Mouse (Mus musculus): Measurements from ENCODE around the gene Gm9789. TPM values are rescaled to one million over a fixed set of nuclear protein-coding genes. Genes with fewer than 3 reads are reported as not detected.
"Not testable (repeated sequence)": the region's sequence is repeated elsewhere in the genome, so short reads cannot be mapped to it uniquely, and the experiment has no call there.

Gm9789 gene
- not detected for total RNA-seq (2021)
- long read RNA-seq, experiment 1 = 0 reads
- long read RNA-seq, experiment 2 = 0 reads

DNA sequence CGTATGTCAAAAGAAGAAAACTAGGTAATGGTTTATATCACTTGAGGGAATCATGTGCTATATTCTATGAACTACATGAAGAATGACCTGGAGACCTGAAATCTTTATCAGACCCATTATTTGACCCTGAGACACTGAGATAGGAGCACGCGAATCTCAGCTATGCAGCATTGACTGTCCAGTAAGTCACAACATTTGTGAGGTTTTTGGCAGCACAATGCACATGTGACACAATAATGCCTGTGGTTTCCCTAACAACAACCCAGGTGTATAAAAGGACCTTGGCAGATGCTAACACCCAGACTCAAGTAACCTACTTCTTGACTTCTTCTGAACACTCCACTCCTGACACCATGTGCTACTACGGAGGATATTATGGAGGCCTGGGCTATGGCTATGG lies at the start of gene Gm9789:
Gene Gm9789 (plus strand): TSS at position 301 of the 400 bp plus-strand sequence.
- no peak for DNase-seq

- no peak for DNase-seq
Observed at GRCm38 (mm10) chr16:89140551-89140950, 17.2 kb upstream of the Gm9789 start, which contains the start of gene Gm6358. TSS of gene Gm6358 (plus strand) at chr16:89140851.

GRCm38 (mm10) chr16:89150786-89151185 lies 7.0 kb upstream of the Gm9789 start, which contains the start of gene Gm10061:
TSS of gene Gm10061 (plus strand) at chr16:89151086.
- DNase-seq = no peak

GRCm38 (mm10) chr16:89169190-89169589 lies 11.4 kb downstream of the Gm9789 start, which contains the start of gene Gm7735:
TSS of gene Gm7735 (plus strand) at chr16:89169490.
- DNase-seq = not testable (repeated sequence)

GRCm38 (mm10) chr16:89174435-89174834 lies 16.7 kb downstream of the Gm9789 start, which contains the start of gene 1110057P08Rik:
TSS of gene 1110057P08Rik (plus strand) at chr16:89174735.
- DNase-seq = no peak

- DNase-seq = no peak
Observed at GRCm38 (mm10) chr16:89188621-89189020, 30.9 kb downstream of the Gm9789 start.

GRCm38 (mm10) chr16:89205561-89205960 lies 47.8 kb downstream of the Gm9789 start, which contains the start of gene Krtap20-2:
TSS of gene Krtap20-2 (plus strand) at chr16:89205861.
- DNase-seq = no peak

Other genes starting within 250 kb of the Gm9789 start
- gene Krtap19-9b, start 225.7 kb upstream of the Gm9789 start, total RNA-seq (2021) = not detected
- gene Krtap16-3, start 195.1 kb upstream of the Gm9789 start, total RNA-seq (2021) = not detected
- not detected for gene Krtap22-2, start 147.2 kb upstream of the Gm9789 start, total RNA-seq (2021)
- gene Gm10229, start 142.7 kb upstream of the Gm9789 start, total RNA-seq (2021) = not detected
- not detected for gene Krtap6-1, start 126.3 kb upstream of the Gm9789 start, total RNA-seq (2021)
- gene Gm10228, start 116.5 kb upstream of the Gm9789 start, total RNA-seq (2021) = not detected
- not detected for gene Krtap6-5, start 110.1 kb upstream of the Gm9789 start, total RNA-seq (2021)
- gene 1110025L11Rik, start 94.0 kb upstream of the Gm9789 start, total RNA-seq (2021) = not detected
- not detected for gene Krtap6-3, start 73.9 kb upstream of the Gm9789 start, total RNA-seq (2021)
- not detected for gene Gm6358, start 17.1 kb upstream of the Gm9789 start, total RNA-seq (2021)
- gene Gm10061, start 6.9 kb upstream of the Gm9789 start, total RNA-seq (2021) = not detected
- gene Gm7735, start 11.5 kb downstream of the Gm9789 start, total RNA-seq (2021) = not detected
- gene 1110057P08Rik, start 16.8 kb downstream of the Gm9789 start, total RNA-seq (2021) = not detected
- gene Krtap20-2, start 47.9 kb downstream of the Gm9789 start, total RNA-seq (2021) = not detected
- not detected for gene Krtap21-1, start 245.9 kb downstream of the Gm9789 start, total RNA-seq (2021)